Mouse (Mus musculus) lung, postnatal 4 days (tissue): ENCODE measurements around the gene Grik3.

Source experiments
- DNase-seq, 2 experiments: peaks; one replicate each; pipeline ENCODE4 v3.0.0; 2021

The Grik3 gene

GRCm38 (mm10) chr4:125553754-125554153, 63.3 kb downstream of the Grik3 start:
- DNase-seq = no peak

GRCm38 (mm10) chr4:125556405-125557308, 66.2 kb downstream of the Grik3 start:
- DNase-seq = no peak

DNA sequence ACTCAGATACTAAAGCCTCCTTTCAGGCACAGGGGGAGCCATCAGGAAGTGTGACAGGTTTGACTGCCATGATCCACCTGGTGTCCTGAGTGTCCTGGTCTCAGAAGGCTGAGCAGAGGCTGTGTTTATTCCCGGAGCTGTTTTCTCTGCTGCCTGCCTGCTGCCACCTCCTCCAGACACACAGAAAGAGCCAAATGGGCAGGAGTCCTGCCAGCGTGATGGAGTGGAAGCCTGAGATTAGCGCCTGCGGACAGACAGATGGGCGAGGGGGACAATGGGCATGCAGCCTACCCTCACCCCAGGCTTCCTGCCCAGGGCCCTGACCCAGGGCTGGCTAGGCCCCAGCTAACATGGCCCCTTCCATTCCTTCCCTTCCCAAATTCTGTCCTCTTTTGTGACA, 69.1 kb downstream of the Grik3 start:
- DNase-seq = no peak

- DNase-seq = no peak
These were observed 70.3 kb downstream of the Grik3 start for GRCm38 (mm10) chr4:125560806-125561205.

DNA sequence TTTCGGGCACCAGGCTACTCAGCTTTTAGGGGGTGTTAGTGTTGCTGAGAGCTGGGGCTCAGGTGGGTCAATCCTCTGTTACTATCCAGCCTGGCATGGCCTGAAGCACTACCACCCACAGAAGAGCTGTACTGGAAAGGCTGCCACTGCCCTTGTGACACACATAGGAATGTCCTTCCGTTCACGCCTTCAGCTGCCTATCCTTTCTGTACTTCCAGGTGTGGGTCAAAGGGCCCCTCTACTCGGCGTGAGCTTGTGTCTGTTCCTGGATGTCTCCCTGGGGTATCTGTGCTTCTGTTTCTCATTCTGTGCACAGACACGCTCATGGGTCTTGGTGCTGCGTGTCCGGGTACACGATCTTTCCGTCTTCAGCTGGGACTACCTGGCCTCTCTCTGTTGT, 73.1 kb downstream of the Grik3 start:
- DNase-seq = no peak

GRCm38 (mm10) chr4:125564008-125564710, 73.7 kb downstream of the Grik3 start:
- no peak for DNase-seq

DNA sequence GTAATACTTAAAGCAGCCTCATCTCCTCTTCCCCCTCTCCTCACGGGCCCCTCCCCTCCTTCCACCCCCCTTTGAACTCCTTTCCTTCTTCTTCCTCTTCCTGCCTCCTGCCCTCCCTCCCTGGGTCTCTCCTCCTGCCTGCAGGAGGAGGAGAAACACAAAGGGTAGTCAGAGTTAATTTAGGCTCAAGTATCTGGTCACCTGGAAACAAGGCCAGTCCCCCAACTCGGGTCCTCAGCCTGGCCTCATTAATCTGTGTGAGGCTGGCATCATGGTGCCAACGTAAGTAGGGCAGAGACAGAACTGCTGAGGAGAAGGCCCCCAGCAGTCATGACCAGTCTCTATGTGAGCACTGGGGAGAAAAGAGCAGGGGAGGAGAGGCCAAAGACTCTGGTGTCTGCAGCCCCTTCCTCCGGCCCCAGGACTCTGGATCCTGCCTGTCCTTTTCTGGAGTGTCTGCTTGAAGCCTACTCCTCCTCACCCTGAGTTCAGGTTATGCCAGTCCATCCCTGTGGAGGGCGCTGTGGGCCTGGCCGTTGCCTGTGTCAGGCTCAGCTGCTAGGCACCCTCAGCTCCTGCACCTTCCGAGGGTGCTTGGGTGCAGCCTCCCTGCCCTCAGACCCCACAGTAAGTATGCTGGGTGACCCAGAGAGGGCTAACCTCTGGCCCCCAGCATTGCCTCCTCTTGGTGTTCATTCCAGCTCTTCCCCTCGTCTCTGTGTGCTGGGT, 75.4 kb downstream of the Grik3 start:
- no peak for DNase-seq

- no peak for DNase-seq
These were observed 77.7 kb downstream of the Grik3 start for GRCm38 (mm10) chr4:125568210-125568609.

DNA sequence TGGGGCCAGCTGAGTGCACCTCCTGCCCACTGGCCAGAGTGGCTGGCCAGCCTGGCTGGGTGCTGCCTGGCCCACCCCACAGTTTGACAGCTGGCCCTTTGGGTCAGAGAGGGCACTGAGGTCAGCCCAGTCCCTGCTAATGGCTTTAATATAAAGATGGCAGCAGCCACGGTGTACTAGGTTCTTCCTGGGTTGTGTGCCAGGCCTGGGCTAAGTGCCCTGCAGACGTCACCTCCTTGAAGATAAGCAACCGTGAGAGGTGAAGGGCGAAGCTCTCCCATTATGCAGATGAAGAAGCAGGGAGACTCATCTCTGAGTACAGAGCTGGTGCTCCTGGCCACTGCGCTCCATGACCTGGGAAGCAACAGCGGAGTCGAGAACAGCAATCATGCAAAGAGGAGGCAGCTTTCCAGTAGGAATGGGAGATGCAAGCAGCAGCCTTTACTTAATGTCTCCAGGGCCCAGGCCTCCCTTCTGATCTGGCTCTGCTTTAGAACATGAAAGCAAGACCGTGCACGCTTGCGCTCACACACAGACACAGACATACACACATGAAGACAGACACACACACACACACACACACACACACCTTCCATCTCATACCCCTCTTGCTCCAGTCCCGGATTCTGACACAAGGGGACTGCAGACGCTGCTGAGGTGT, 81.3 kb downstream of the Grik3 start:
- no peak for DNase-seq

DNA sequence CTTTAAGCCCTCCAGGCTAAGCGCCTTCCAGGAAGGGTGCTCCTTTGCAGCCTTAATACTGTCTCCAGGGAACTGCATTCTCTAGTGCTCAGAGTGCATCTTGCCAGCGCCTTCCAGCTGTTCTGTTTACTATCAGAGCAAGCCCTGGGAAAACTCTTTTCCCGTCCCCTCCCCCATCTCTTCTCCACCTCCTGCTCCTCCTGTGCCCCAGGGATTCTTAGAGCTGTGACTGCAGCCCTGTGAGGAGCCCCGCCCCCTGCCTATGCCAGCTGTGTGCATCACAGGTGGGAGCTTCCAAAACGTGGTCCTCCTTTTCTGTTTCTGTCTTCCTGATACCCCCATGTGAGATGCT, 81.8 kb downstream of the Grik3 start:
- no peak for DNase-seq

- no peak for DNase-seq
These were observed 82.5 kb downstream of the Grik3 start for GRCm38 (mm10) chr4:125573000-125573399.

DNA sequence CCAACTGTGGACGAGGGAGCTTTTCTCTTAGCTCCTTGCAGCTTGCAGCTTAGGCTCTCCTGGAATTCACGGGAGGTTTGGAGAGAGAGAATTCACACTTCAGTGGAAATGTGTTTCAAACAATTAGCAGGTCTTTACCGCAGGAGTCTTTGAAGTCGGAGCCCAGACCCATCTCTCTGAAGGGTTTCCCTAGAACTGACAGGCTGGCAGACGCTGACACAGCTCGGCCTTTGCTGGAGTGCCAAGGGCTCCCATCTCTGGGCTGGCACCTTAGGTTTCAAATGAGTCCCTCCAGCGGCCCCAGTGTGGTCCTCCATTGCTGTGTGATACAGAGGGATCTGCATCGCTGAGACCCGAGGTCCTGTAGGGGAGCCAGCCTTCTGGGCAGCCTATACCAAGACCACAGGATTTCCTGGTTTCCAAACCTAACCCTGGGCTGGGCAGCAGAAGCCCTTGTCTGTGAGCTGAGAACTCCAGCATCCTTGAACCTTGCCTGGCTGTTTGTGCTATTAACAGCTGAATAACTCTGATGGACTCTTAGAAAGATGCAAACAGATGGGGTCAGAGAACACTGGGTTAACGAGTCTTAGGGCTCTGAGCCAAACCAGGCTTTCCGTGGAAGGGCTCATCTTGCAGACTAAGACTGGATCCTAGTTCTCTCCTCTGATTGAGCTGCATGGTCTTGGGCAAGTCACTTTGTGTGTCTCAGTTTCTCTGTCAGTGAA, 83.6 kb downstream of the Grik3 start:
- DNase-seq = no peak

DNA sequence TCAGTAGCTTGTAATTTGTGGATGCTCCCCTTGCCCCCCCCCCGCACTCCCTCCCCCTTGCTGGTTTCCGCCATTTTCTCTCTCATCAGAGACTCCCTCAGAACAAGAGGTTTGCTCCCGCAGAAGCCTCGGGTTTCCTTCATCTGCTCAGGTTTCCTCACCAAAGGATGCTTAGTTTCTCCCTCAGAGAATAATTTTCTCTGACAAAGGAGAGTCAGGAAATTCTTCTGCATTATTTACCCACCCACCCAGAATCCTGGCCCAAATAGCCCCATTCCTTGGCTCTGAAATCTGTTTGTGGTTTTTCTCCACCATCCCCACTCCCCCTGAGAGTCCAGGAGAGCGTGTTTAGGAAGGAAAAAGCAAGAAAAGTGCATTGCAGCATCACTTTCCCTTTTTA, 89.8 kb downstream of the Grik3 start:
- no peak for DNase-seq

- DNase-seq = no peak
These were observed 92.8 kb downstream of the Grik3 start for GRCm38 (mm10) chr4:125583272-125583671.

- DNase-seq = no peak
These were observed 93.4 kb downstream of the Grik3 start for GRCm38 (mm10) chr4:125583935-125584334.

GRCm38 (mm10) chr4:125584676-125585075, 94.2 kb downstream of the Grik3 start:
- DNase-seq = no peak

GRCm38 (mm10) chr4:125587577-125587976, 97.1 kb downstream of the Grik3 start:
- no peak for DNase-seq

DNA sequence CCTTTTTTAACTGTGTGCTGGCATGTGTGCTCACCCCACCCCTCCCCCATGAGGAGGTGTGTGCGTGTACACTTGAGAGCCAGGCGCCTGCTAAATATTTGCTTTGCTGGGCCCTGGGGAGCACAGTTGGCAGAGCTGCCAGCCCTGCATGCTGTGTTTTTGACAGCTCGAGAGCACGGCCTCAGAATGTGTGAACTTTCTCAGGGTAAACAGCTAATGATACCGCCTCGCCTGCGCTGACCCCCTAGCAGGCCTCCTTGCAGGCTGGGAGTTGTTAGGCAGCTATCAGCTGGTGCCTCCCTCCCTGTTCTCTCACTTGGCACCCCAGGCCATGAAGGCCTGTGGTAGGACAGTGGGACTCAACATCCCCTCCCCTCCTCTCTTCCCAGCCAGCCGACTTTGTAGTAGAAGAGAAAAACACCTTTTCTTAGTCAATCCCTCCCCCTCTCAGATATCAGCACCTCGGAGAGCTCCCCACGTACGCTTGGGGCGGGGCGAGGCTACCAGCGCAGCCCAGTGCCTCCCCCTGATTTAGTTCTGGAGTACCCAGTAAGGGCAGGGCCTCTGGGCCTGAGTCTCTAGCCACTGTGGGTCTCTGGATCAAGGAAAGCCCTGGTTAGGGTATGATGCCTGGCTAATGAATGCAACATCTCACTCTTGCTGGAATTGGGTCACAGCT, 99.9 kb downstream of the Grik3 start:
- DNase-seq = peak in 1 of 2 experiments; percentile 35

DNA sequence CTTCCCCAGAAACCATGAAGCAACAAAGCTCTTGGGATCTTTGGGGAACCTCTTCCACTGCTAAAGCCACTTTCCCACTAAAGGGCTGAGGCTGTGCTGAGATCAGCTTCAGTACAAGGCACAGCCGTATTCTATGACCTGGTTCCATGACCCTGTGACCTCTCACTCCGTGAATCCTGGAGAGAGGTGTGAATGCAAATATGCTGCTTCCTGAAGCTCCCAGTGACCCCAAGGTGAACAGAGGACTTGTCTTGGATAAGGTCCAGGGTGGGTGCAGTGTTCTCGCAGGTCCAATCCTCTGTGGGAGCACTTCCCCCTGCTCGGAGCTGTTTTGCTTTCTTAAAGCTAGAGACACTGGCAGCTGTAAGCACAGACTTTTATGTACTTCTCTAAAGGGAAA, 102.2 kb downstream of the Grik3 start:
- no peak for DNase-seq

- DNase-seq = no peak
These were observed 104.5 kb downstream of the Grik3 start for GRCm38 (mm10) chr4:125595011-125595410.

- no peak for DNase-seq
These were observed 108.2 kb downstream of the Grik3 start for GRCm38 (mm10) chr4:125598677-125599076.

DNA sequence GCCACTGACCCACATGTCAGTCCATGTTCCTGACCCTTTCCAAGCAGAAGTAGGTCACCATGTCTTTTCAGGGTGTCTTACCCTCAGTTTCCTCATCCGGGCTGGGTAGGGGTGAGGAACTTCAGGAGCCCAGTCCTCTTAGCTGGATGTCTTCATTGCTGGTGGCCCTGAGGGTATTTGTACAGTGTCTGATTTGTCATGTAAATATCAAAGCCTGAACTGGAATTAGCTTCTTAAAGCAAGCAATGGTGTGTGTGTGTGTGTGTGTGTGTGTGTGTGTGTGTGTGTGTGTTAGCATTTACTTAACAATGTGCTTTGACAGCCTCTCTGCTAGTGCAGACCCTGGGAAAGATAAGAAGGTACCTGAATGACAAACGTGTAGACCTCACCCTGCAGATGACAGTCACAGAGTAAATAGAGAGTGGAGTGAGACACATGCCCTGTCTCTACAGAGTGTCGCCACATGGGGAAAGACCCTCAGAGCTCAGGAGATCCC, 109.1 kb downstream of the Grik3 start:
- DNase-seq = no peak
